Mouse (Mus musculus): Measurements from ENCODE around the gene Kcnk1. TPM values are rescaled to one million over a fixed set of nuclear protein-coding genes. Genes with fewer than 3 reads are reported as not detected.
A peak's percentile ranks its signal among the peaks of the same experiment; 100 is the strongest.

Kcnk1 gene
- total RNA-seq, 4 experiments from 2014 or later, result 66.7 to 79.5 (median 75.2) TPM

DNA sequence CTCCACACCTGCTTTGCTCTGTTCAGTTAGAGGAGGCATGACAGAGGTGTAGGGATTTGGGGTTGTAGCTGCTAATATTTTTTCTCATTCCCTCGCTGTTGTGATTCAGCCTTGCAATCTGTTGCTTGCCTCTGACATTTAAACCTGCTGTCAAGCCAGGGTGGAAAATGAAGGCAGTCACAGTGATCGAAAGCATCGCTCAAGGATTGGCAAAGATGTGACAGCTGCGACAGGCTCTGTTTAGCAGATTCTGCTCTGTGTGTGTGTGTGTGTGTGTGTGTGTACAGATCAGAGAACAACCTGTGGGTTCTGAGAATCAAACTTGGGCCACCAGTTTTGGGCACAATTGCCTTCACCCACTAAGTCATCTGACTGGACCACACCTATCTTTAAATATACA, 50.8 kb downstream of the Kcnk1 start:
- no peak for DNase-seq (ENCODE audit: low spot score in 2 of 2)

- no peak for DNase-seq (ENCODE audit: low spot score in 2 of 2)
Observed at GRCm38 (mm10) chr8:126053911-126054310, 58.9 kb downstream of the Kcnk1 start.

- no peak for DNase-seq (ENCODE audit: low spot score in 2 of 2)
Observed at GRCm38 (mm10) chr8:126058876-126059275, 63.9 kb downstream of the Kcnk1 start.

GRCm38 (mm10) chr8:126062844-126063243, 67.9 kb downstream of the Kcnk1 start:
- no peak for DNase-seq (ENCODE audit: low spot score in 2 of 2)

GRCm38 (mm10) chr8:126063832-126064409, 69.0 kb downstream of the Kcnk1 start:
- no peak for DNase-seq (ENCODE audit: low spot score in 2 of 2)

DNA sequence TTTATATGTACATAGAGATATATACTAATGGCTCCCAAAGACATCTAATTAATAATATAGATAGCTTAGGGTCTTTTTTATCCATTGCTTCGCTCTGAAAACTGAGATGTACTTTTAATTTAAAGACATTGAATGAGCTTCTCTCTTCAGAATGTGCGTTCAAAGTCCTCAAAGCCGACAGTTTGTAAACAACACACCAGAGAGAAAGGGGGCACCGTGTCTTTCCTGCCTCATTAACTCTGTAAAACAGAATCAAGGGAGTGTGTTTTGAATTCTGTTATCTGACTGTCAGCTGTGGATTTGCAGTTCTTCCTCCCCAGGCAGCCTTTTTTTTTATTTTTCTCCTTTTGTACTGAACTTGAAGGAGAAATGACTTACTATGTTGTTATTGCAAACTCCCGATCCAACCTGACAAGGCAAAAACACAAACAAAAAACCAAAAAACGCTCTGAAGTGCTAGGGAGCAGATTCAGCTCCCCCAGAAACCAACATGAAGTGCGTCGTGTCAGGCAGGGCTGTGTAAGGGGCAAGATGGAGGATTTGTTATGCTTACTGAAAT, 69.7 kb downstream of the Kcnk1 start:
- no peak for DNase-seq (ENCODE audit: low spot score in 2 of 2)

- DNase-seq (ENCODE audit: low spot score in 2 of 2), result no peak
Observed at GRCm38 (mm10) chr8:126067306-126067705, 72.3 kb downstream of the Kcnk1 start.

DNA sequence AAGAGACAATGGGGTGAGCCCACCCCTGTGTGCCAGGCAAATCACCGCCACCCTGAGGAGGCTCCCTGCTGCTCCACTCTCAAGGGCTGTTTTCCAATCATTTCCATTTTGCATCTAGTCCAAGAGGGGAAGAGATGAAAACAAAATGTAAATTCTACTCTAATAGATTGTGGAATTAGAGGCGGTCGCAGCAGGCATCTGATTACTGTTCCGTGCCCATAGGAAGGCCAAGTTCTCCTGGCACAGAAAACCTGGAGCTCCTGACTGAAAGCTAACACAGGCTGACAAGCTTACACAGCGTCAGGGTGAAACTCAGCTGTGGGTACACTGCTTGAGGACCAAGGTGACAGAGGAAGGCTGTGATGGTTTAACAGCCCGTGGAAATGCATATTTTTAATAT, 73.2 kb downstream of the Kcnk1 start:
- DNase-seq (ENCODE audit: low spot score in 2 of 2), result no peak

- DNase-seq (ENCODE audit: low spot score in 2 of 2), result no peak
Observed at GRCm38 (mm10) chr8:126072678-126073077, 77.7 kb downstream of the Kcnk1 start.

- DNase-seq (ENCODE audit: low spot score in 2 of 2), result peak in 1 of 2 experiments; percentile 45
Observed at GRCm38 (mm10) chr8:126073141-126073740, 78.3 kb downstream of the Kcnk1 start.

- no peak for DNase-seq (ENCODE audit: low spot score in 2 of 2)
Observed at GRCm38 (mm10) chr8:126074111-126074510, 79.1 kb downstream of the Kcnk1 start.

DNA sequence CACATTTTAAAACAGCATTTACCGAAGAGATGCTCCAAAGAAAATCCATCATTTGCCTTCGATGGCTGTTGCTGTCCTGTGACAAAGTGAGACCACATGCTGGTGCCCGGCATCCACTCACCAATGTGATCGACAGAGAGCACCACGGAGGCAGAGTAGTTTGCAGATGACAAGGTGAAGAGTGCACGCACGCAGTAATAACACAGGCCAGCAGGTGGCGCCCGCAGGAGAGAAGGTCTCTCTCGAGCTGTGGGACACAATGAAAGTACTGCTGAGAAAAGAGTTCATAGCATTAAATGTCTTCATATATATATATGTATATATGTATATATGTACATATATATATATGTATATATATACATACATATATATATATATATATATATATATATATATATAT, 80.4 kb downstream of the Kcnk1 start:
- DNase-seq (ENCODE audit: low spot score in 2 of 2), result peak in 1 of 2 experiments; percentile 80

Other genes with a start within 250 kb of the Kcnk1 start
- 10 to 100 TPM; 76.7 to 90.1 (median 84.9) TPM for gene Pcnx2, start 96.9 kb upstream of the Kcnk1 start, total RNA-seq (2022)
- gene Map3k21, start 84.7 kb upstream of the Kcnk1 start, total RNA-seq (2022), result 1 to 10 TPM; 2.3 to 2.9 (median 2.8) TPM

Measured in left cerebral cortex, adult 8-10 months (tissue).